1 mouse cellular context compared by ENCODE assay signal in genomic region chr1:67079146-67079545, GRCm38 (mm10).
TF ChIP-seq lines count a peak whose summit lies in the region.

No protein-coding gene starts in this region.

TF ChIP-seq in MEL, 35 proteins besides CTCF, POLR2A, EP300 and RAD21 (continued from another document):
- TF ChIP-seq BHLHE40 (IDR thresholded peaks at IDR 0.05; ENCODE audit: borderline replicate concordance, low read depth, low read length) (no peak), CHD2 (IDR thresholded peaks at IDR 0.05; ENCODE audit: low read length) (no peak), TCF12 (IDR thresholded peaks at IDR 0.05; ENCODE audit: low read depth, low read length) (peak; percentile 61; the same call in 1 of the 2 replicates), ETS1 (IDR thresholded peaks at IDR 0.05; ENCODE audit: low read depth, low read length) (0 out of 2 replicates have a peak, but pooled peaks have one; percentile 11), NELFE (IDR thresholded peaks at IDR 0.05; ENCODE audit: low read depth, low read length) (no peak)
TF ChIP-seq in MEL: peak in this region for 3.
